Mouse (Mus musculus) midbrain, embryonic 14.5 days (tissue): ENCODE measurements around the gene Flvcr1. TPM values are rescaled to one million over a fixed set of nuclear protein-coding genes. Genes with fewer than 3 reads are reported as not detected.
"Not testable (repeated sequence)": the region's sequence is repeated elsewhere in the genome, so short reads cannot be mapped to it uniquely, and the experiment has no call there.

ENCODE experiments used
- ATAC-seq: fragments of 200-750 bp; cut with Nextera tagmentation; 2 replicates; pipeline ENCODE4 v1.8.0; 2017; ENCODE audit warnings: moderate number of reproducible peaks, moderate library complexity; ENCODE audit not compliant: low FRiP score, low TSS enrichment
- DNase-seq: peaks from one replicate; pipeline ENCODE4 v3.0.0-alpha.2; 2015
- H3K27ac ChIP-seq: fragments of 300-500 bp; sonication (generic); replicated peaks from 2 replicates; pipeline ENCODE4 v1.5.1; 2014; ENCODE audit warnings: mild to moderate bottlenecking, low read depth, low read length, moderate library complexity
- H3K27me3 ChIP-seq: fragments of 300-500 bp; sonication (generic); 2 replicates; pipeline ENCODE4 v1.6.1; 2014; ENCODE audit warnings: low read length, control low read depth, mixed read lengths; ENCODE audit not compliant: control insufficient read depth, insufficient read depth
- H3K36me3 ChIP-seq: fragments of 300-500 bp; sonication (generic); 2 replicates; pipeline ENCODE4 v1.6.1; 2014; ENCODE audit warnings: low read length, control low read depth; ENCODE audit not compliant: control insufficient read depth, insufficient read depth
- H3K4me1 ChIP-seq: fragments of 300-500 bp; sonication (generic); 2 replicates; pipeline ENCODE4 v1.6.1; 2014; ENCODE audit warnings: mild to moderate bottlenecking, antibody characterized with exemption, low read length, control low read depth; ENCODE audit not compliant: control insufficient read depth, insufficient read depth
- H3K4me2 ChIP-seq: fragments of 300-500 bp; sonication (generic); 2 replicates; pipeline ENCODE4 v1.6.1; 2014; ENCODE audit warnings: mild to moderate bottlenecking, low read length, moderate library complexity
- H3K4me3 ChIP-seq: fragments of 300-500 bp; sonication (generic); replicated peaks from 2 replicates; pipeline ENCODE4 v1.5.1; 2014; ENCODE audit warnings: low read depth, low read length
- H3K9ac ChIP-seq: fragments of 300-500 bp; sonication (generic); replicated peaks from 2 replicates; pipeline ENCODE4 v1.6.1; 2014; ENCODE audit warnings: mild to moderate bottlenecking, low read length, moderate library complexity
- H3K9me3 ChIP-seq: fragments of 300-500 bp; sonication (generic); 2 replicates; pipeline ENCODE4 v1.6.1; 2016; ENCODE audit warnings: low read length, control low read depth, mixed read lengths; ENCODE audit not compliant: control insufficient read depth
- WGBS: fragments of 180-500 bp; shearing (Covaris S2); extraction: QIAGEN DNeasy Blood & Tissue Kit; methylation state at CpG from one replicate; pipeline ENCODE4 v1.1.7; 2014; 5-methylcytosine and 5-hydroxymethylcytosine counted together
- polyA plus RNA-seq: library from polyadenylated mRNA; unstranded; fragments of >200 nt; fragmentation: Nextera tagmentation; extraction: Ambion mirVana; gene quantifications from 2 replicates; pipeline ENCODE4 v1.2.1, GENCODE M21; 2014

Flvcr1 gene
- polyA plus RNA-seq, 1 experiment from 2014 or later: 12.1 TPM

DNA sequence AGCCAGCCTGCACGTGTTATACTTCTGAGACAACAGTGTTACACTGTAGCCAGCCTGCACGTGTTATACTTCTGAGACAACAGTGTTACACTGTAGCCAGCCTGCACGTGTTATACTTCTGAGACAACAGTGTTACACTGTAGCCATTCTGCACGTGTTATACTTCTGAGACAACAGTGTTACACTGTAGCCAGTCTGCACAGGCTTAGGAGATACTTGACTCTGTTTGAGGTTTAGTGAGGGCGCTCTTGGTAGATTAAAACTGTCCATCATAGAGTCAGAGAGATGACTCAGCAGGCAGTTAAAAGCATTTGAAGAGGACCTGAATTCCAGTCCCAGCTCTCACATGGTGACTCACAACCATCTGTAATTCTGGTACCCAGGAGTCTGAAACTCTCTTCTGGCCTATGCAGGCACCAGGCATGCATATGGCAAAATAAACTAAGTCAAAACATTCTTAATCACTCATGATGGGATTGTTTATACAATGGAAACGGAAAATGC lies 5.0 kb upstream of the Flvcr1 start:
- H3K4me1 ChIP-seq, ATAC-seq, H3K27me3 ChIP-seq, DNase-seq, H3K27ac ChIP-seq, H3K4me3 ChIP-seq, H3K36me3 ChIP-seq, H3K9ac ChIP-seq, H3K9me3 ChIP-seq, H3K4me2 ChIP-seq: not testable (repeated sequence)
- WGBS: 84% methylated on average over 6 of the region's 6 CpGs

DNA sequence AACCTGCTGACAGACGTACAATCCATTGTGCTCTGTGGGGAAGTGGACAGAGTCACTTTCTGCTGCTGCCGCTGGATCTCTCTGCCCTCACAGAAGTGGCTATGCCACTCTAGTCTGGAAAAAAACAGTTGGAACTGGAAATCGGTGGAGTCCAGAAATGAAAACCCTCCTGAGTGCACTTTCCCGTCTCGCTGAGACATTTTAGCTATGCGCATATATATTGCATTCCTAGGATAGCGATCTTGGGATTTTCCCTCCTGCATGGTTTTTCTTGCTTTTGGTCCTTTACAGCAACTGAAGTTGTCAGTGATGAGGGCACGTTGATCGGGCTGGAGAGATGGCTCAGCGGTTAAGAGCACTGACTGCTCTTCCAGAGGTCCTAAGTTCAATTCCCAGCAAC lies 4.2 kb upstream of the Flvcr1 start:
- Histone ChIP-seq H3K9ac (no peak overlapping the region), H3K4me2 (no peak overlapping the region), H3K27ac (no peak overlapping the region), H3K27me3 (no peaks in the 10 kb centered on the region), H3K4me1 (peaks cover 2% of the 10 kb centered on the region), H3K9me3 (no peaks in the 10 kb centered on the region), H3K36me3 (no peaks in the 10 kb centered on the region), H3K4me3 (no peak overlapping the region)
- 46% methylated on average over 10 of the region's 10 CpGs for WGBS
- ATAC-seq (no peak), DNase-seq (peak; percentile 4)

DNA sequence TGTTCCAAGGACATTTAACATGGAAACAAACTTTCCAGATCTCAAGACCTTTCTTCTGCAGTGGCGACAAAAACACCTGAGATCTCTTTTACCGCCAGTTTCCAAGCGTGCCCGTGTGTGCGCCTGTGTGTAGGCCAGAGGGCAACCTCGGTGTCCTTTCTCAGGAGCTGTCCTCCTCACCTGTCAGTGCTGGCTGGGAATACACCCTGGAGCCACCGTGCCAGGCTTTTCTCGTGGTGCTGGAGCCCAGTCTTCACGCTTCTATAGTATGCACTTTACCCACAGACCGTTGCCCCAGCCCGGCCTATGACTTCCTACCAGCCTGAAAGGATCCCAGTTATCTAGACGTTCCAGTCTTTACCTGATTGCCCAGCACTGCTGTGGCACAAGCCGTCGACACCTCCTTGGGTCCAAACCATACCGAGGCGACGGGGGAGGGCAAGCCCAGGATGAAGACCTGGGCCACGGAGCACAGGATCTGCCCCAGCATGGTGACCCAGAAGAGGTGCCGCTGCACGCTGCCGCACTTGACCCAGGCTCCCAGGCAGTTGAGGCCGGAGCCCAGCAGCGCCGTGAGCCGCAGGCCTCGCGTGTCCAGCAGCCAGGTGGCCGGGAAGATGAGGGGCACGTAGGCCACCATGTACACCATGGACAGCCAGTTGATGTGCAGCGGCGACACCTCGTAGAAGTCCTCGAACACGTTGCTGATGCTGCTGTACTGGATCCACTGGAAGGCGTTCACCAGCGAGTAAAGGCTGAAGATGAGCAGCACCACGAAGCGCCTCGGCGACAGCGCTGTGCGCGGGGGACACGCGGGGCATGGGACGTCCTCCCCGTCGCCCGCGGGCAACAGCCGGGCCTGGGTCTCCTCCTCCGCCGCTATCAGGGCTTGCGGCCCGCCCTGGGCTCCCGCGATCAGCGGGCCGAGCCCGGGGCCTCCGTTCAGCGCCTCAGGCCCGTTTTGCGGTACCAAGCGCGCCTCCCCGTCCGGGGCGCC lies 644 bp downstream of the Flvcr1 start:
- no peaks in the 10 kb centered on the region for H3K27me3 ChIP-seq
- H3K4me1 ChIP-seq: peaks cover 11% of the 10 kb centered on the region
- H3K4me2 ChIP-seq: peak overlapping the region; percentile 97
- no peaks in the 10 kb centered on the region for H3K9me3 ChIP-seq
- H3K27ac ChIP-seq: peak overlapping the region; percentile 89
- H3K36me3 ChIP-seq: peaks cover 5% of the 10 kb centered on the region; the same call in 1 of the 2 replicates
- H3K4me3 ChIP-seq: peak overlapping the region; percentile 78
- ATAC-seq: peak; percentile 56
- WGBS: 1% methylated on average over 67 of the region's 69 CpGs
- peak overlapping the region; percentile 84 for H3K9ac ChIP-seq
- DNase-seq: no peak

DNA sequence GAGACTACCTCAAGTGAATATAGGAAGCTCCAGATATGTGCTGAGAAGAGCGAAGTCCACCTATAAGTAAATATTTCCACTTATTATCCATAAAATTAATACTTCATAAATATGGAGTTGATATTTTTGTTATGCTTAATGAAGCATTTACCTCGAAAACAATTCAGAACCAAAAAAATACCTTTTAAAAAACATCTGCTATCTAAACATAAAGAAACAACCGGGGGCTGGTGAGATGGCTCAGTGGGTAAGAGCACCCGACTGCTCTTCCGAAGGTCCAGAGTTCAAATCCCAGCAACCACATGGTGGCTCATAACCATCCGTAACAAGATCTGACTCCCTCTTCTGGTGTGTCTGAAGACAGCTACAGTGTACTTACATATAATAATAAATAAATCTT lies 2.2 kb downstream of the Flvcr1 start:
- H3K36me3 ChIP-seq, DNase-seq, H3K27me3 ChIP-seq, H3K27ac ChIP-seq, ATAC-seq, H3K4me2 ChIP-seq, H3K9me3 ChIP-seq, H3K9ac ChIP-seq, H3K4me3 ChIP-seq: not testable (repeated sequence)
- WGBS: 97% methylated on average over 5 of the region's 6 CpGs
- peaks cover 11% of the 10 kb centered on the region for H3K4me1 ChIP-seq

DNA sequence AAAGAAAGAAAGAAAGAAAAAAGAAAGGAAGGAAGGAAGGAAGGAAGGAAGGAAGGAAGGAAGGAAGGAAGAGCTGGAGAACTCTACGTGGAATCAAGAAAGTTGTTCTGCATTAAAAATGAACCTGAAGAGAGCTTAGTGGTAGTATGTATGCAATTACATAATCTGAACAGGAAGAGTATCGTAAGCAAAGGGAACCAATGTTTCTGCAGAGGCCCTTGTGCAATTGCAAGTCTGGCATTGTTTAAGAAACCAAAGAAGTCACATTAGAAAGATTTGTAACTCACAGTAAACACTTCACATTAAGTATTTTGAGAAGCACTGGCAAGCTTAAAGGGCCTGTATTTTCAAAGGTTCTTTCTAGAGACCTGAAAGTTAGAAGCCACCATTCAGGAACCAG lies 2.8 kb downstream of the Flvcr1 start:
- Histone ChIP-seq H3K27ac (no peak overlapping the region), H3K4me1 (peaks cover 11% of the 10 kb centered on the region), H3K4me3 (no peak overlapping the region), H3K9ac (no peak overlapping the region), H3K4me2 (no peak overlapping the region), H3K36me3 (peaks cover 5% of the 10 kb centered on the region; the same call in 1 of the 2 replicates), H3K27me3 (no peaks in the 10 kb centered on the region), H3K9me3 (no peaks in the 10 kb centered on the region)
- ATAC-seq (no peak), DNase-seq (no peak)
- WGBS: 97% methylated on average over 2 of the region's 2 CpGs

DNA sequence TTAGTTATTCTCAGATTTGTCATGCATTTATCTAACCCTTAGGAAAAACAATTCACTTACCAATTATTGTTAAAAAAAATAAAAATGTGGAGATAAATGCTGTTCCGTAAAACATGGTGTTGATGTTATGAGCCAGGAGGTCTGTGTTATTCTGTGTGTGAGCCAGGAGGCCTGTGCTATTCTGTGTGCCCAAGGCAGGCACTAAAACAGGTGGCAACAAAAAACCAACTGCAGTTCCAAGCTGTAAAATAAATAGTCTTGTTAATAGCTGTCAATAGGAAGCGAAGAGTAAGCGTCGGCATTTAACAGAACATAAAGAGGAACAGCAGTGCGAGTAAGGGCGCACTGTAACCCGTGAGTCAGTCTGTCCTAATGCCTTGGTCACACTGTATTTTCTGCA lies 4.9 kb downstream of the Flvcr1 start:
- Histone ChIP-seq H3K9ac (no peak overlapping the region), H3K36me3 (peaks cover 7% of the 10 kb centered on the region; the same call in 1 of the 2 replicates), H3K4me1 (peaks cover 11% of the 10 kb centered on the region), H3K9me3 (no peaks in the 10 kb centered on the region), H3K4me3 (no peak overlapping the region), H3K27me3 (no peaks in the 10 kb centered on the region), H3K27ac (no peak overlapping the region), H3K4me2 (no peak overlapping the region)
- WGBS: 93% methylated on average over 7 of the region's 7 CpGs
- ATAC-seq (no peak), DNase-seq (no peak)

DNA sequence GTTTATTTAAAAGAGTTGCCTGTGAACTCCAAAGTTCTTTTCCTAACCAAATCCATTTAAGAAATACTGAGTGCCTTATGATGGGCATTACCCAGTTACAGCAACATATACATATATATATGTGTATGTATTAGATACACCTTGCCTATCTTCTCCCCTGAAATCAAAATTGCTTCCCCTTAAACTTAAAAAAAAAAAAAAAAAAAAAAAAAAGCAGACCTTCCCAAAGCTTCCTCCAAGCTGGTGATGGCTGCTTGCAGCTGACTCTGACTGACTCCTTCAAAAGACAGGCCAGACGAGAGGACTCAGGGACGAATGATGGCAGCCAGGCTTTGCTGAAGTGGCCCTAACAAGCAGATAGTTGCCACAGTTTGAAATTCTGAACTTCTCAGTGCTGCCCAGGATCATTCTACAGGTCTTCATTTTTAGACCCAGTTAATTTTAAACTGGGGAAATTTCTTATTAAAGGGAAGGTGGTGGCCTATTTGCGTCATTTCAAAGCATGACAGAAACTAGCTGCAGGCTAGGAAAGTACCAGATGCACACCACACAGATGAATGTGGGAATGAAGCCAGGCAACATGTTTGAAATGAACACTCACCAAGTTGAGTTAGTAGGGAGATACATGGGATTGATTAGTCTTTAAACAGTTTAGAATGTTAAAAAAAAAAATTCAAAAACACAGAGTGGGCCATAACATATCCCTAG lies 5.6 kb downstream of the Flvcr1 start:
- Histone ChIP-seq H3K36me3 (peaks cover 7% of the 10 kb centered on the region; the same call in 1 of the 2 replicates), H3K27ac (no peak overlapping the region), H3K4me1 (peaks cover 11% of the 10 kb centered on the region), H3K4me2 (no peak overlapping the region), H3K9me3 (no peaks in the 10 kb centered on the region), H3K27me3 (no peaks in the 10 kb centered on the region), H3K9ac (no peak overlapping the region), H3K4me3 (no peak overlapping the region)
- WGBS: 81% methylated on average over 3 of the region's 3 CpGs
- no peak for ATAC-seq
- DNase-seq: no peak

- 94% methylated on average over 5 of the region's 5 CpGs for WGBS
- no peak overlapping the region for H3K27ac ChIP-seq
- no peak overlapping the region for H3K4me3 ChIP-seq
- H3K27me3 ChIP-seq: no peaks in the 10 kb centered on the region
- ATAC-seq: no peak
- peaks cover 10% of the 10 kb centered on the region; the same call in 1 of the 2 replicates for H3K36me3 ChIP-seq
- no peak for DNase-seq
- H3K9me3 ChIP-seq: no peaks in the 10 kb centered on the region
- H3K9ac ChIP-seq: no peak overlapping the region
- H3K4me2 ChIP-seq: no peak overlapping the region
- peaks cover 6% of the 10 kb centered on the region; the same call in 1 of the 2 replicates for H3K4me1 ChIP-seq
Observed at GRCm38 (mm10) chr1:191019803-191020202, 6.2 kb downstream of the Flvcr1 start.
